Mouse (Mus musculus) frontal cortex, adult (tissue): Measurements from ENCODE around the gene Bcas1.

Experiments used
- ATAC-seq: cut with Nextera tagmentation; 2 replicates; pipeline ENCODE4 v1.9.2; 2017; ENCODE audit warnings: mild to moderate bottlenecking, moderate library complexity, mixed read lengths; ENCODE audit not compliant: low TSS enrichment

The Bcas1 gene

DNA sequence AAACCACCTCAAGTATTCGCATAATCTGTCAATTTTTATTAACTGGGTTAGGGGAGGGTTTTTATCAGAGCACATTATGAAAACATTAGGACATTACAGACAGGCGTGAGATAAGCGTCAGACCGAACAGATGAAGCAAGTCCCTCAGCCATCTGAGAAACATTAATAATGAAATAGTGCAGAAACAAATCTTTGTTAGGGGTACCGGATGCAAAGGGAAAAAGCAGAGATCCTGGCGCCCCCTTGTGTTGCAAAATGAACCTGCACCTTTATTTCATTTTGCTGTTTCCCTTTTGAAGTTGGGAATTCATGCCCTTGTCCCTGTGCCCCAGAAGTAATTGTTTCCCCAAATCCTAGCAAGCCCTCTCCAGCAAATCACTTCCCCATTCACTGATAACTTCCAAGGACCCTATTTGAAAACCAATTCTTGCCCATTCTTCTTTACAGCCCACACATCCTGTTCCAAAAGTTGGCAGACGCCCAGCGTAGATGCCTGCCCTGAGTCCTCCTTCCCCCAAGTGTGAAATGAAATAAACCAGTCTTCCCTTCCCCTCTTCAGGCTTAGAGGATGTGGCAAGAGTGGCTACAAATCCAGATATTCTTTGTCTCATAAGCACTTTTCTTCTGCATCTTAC, 80.4 kb downstream of the Bcas1 start:
- no peak for ATAC-seq

DNA sequence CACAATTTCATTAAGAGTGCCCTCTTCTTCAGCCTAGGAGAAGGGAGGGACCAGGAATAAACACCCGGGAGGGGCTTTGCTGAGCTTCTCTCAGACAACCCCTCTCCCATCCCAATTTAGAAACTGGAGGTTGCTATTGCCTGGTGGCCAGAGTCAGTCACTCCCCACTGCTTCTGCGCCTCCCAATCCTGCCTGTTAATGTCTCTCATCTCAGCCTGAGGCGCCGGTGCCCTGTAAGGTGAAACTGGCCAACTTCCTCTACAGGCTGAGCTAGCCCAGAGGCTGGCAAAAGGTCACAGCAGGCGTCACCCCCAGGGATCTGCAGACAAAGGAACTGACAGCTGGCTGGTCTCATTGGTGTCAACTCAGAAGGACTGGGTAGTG, 82.2 kb downstream of the Bcas1 start:
- ATAC-seq, result no peak

DNA sequence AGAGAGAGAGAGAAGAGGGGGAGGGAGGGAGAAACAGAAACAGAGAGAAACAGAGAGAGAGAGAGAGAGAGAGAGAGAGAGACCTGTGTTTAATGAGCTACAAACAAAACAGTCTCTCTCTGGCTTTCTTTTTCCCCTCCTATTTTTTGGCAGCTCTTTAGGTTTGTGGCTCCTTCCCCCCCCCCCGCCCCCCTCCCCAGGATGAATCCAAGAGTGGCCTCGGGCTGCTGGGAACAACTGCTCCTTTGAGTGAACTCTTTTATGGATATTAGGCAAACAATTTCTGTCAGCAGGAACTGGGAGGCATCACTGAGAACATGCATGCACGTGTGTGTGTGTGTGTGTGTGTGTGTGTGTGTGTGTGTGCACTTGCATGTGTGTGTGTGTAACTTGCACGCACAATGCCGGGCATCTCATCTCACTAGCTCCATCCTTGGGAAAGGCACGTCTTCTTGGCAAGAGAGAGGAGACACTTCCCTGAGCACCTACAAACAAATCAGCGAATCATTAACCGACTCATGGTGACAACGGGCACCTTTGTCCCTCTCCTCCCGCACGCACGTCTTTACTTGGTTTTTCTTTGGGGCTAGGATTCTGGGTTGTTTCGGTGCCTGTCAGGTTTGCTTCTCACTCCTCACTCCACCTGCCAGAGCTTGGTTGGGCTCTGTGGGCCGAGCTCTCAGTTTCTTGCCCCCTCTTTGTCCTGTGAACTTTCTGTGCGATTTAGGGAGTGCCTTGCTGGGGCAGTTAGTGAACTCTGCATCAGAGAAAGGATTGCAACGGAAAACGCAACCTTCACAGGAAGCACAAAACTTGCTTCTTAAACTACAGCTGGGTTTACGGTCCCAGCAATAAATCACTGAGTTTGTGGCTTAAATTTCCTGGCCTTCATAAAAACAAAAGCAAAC, 82.9 kb downstream of the Bcas1 start:
- ATAC-seq, result no peak

DNA sequence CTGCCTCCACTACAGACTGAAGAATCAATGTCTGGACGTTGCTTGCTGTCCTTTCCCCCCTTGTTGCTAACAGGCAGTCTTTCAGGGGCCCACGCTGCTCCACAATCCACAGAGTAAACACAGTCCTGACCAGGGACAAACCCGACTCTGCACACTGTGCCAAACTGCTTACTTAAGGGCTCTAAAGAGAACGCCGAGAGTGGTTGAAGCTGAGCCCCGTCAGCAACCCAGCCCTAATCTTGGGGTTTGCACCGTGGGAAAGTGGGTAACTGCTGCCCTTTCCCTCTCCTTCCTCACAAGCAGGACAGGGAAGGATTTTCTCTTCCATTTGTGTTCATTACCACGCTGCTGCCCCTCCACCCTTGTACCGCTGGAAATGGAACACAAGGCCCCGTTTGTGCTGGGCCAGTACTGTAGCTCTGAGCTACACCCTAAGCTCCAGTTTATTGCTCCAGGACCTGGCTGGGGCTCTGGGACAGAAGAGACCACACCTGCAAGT, 83.8 kb downstream of the Bcas1 start:
- 0 out of 2 replicates have a peak, but pooled peaks have one; percentile 16 for ATAC-seq

DNA sequence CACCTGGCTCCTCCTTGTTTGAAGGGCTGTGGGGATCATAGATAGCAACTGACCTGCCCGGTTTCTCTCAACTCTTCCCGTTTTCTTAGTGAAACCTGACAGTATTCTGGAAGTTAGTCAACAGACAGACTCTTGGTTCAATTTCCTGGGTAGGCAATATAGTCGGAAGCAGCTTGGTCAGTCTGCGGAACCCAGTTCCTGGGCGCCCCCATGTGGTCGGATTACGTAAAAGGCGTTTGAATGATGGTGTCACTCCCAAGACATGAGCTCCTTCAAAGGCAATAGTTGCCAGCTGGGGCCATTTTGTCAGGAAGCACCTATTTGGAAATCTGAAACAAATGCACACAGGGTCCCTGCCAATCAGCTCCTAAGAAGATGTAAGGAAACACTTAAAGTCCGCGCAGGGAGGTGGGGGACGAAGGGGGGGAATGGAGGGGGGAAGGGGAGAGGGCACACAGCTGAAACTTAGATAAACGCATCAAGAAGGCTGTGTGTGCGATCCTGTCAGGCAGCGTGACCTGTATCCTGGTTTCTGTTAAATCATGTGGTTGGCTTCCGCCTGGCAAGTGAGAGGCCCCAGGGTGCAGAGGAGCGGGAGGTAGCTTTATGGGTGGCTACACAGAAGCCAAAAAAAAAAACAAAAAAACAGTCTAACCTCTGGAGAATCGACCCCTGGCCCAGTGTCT, 84.4 kb downstream of the Bcas1 start:
- no peak for ATAC-seq

DNA sequence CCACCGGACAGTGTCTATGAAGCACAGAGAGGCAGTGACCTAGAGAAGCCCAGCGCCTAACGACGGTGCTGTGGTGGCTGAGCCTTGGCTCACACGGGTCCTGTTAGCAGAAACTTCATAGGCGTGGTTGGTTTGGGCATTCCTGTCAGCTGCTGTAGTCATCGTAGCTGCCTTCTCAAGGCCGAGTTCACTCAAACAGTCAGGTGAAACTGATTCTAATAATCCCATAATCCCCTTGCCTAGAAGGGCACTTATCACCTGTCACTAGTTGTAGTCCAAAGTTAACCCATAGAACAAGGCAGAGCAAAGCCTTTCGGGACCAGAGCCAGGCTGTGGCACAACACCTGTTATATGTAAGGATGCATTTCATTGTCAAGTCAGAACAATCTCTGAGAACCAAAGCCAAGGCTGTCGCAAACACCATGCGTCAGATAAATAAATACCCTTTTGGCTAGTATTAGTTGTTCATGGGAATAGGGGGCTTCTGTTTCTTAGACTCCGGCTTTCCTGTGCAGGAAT, 85.3 kb downstream of the Bcas1 start:
- no peak for ATAC-seq

DNA sequence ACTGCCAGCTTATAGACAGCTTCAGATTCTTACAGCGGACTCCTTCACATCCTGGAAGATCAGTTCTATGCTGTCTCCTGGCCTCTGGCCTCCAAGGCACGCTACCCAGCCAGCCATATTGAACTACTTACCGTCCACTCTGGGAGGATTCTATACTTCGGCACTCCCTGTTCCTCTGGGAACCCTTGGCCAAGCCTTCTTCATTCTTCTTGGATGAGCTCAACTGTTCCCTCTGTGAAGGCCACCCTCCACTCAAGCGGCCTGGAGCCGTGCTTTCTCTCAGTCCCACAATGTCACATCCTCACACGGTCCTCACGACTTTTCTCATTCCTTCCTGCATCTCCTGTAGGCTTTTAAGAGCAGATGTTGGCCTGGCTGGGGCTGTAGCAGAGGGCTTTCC, 86.5 kb downstream of the Bcas1 start:
- ATAC-seq, result no peak

DNA sequence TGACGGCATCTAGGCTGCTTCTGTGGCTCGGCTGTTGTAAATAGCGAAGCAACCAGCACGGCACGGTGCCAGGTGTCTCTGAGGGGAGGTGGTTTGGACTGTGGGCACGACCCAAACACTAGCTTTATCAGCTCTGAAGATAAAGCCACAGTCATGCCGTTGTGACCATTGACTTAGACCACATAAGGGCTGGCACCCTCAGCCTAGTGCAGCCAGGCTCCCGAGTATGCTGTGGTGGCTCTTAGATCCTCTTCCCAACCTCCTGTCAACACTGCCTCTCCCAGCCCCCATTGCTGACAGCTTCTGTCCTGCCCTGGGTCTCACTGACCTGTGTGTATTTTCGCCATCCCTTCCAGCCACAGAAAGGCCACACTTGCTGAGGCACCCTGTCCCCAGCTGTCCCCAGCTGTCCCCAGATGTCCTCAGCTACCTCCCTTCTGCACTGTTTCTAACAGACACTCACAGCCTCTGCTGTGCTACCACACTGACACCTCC, 91.3 kb downstream of the Bcas1 start:
- no peak for ATAC-seq

DNA sequence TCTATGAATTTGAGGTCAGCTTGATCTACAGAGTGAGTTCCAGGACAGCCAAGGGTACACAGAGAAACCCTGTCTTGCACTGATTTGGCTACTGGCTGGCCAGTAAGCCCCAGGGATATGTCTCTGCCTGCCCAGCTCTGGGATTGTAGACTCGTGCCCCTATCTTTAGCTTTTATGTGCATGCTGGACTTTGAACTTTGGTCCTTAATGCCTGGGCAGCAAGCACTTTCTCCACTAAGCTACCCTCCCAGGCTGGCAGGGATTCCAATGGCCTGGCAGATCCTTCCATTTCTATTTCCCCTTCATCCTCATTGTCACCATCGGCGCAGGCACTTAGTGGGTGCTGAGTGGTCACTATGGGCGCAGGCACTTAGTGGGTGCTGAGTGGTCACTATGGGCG, 92.5 kb downstream of the Bcas1 start:
- no peak for ATAC-seq

DNA sequence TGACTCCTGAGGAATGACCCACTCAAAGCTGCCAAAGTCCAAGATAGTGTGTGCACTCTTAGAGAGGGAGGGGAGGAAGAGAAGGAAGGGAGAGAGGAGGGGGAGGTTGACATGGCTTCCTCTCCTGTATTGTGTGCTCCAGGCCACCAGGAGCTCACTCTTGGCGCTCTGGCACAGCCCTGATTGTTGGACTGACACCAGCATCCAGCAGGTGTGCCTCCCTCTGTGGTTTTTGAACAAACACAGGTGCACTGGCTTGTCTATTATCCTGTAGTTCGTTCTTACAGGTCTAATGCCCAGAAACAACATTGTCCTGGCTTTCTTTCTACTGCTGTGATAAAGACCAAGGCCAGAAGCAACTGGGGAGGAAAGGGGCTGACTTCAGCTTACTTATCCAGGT, 95.8 kb downstream of the Bcas1 start:
- ATAC-seq, result no peak

DNA sequence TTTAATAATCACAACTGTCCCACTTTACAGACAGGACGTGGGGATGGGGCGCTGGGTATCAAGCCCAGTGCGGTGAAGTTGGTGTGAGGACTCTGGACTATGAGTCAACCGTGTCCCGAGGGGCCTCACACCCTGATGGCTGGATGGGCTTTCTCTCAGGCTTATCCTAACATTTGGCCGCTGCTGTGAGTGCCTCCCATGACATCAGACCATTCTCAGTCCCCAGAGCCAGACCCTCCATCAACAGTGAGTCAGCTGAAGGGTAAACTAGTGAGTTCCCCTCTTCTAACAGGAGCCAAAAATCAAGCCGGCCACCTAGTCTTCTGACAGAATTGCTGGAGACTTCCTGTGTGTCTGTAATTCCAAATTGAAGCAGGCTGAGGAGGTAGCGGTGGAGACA, 97.2 kb downstream of the Bcas1 start:
- no peak for ATAC-seq

DNA sequence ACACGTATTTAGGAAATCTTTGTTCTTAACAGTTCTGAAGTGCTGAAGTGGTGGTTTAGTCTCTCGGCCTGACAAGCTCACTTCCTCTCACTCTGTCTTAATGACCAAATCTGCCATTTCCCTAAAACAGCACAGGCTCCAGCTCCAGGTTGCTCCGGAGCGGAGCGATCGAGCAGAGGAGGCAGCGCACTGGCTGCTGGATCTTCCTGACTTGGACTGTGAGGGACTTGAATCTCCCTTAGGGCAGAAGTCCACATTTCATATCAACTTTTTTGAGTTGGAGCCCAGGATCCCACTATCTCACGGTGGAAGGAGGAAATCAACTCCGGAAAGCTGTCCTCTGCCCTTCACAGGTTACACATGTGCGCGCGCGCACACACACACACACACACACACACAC, 97.7 kb downstream of the Bcas1 start:
- no peak for ATAC-seq

DNA sequence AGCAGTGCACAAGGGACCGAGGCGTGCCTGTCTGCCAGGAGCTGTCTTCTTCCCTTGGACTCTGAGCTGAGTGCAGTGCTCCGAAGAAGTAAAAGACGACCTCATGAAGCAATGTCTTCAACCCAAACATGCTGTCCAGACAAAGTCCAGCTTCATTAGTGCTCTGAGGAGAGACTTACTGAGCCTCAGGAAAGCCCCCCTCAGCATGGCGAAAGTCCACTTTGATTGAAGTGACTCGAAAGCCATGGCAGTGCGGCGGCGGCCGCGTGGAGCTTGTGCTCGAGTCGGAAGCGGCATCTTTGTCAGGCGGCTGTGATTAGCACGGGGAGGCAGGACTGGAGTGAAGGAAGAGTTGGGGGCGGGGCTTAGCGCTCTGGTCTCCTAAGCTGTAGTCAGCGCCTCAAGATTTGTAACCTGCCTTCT, 103.7 kb downstream of the Bcas1 start:
- peak; percentile 64; the same call in 1 of the 2 replicates for ATAC-seq

DNA sequence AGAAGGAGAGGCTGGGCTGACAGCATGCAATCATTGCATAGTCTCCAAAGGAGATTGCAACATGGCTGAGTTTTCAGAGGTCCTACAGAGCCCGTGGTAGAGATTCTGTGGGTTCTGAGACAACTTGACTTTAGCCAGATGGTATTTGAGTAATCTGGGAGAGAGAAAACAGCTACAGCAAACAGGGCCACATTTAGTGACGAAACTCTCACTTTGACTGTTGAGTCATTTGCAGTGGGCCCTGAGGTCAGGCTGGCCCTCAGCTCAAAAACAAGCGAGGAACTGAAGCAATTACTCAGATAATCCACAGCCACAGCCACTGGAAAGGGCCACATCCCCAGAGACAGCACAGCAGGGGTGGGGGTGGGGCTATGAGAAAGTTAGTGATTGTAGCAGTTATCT, 105.6 kb downstream of the Bcas1 start:
- ATAC-seq, result no peak

DNA sequence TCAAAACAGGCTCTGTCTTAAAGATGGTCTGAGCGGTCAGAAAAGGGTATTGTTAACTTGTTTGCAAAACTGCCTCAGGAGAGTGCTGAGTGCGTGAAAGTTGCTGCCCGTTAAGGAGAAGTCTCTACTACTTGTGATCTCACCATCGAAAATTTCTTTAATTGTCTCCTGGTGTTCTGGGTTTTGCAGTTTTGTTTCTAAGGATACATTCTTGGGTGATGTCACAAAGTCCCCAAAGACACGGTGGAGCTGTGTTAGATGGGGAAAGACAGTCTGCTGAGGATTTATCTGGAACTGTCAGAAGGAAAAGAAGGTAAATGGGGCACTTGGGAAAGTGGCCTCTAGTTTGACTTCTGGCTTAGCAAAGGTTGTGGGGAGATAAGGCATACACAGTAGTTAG, 106.1 kb downstream of the Bcas1 start:
- ATAC-seq, result no peak

DNA sequence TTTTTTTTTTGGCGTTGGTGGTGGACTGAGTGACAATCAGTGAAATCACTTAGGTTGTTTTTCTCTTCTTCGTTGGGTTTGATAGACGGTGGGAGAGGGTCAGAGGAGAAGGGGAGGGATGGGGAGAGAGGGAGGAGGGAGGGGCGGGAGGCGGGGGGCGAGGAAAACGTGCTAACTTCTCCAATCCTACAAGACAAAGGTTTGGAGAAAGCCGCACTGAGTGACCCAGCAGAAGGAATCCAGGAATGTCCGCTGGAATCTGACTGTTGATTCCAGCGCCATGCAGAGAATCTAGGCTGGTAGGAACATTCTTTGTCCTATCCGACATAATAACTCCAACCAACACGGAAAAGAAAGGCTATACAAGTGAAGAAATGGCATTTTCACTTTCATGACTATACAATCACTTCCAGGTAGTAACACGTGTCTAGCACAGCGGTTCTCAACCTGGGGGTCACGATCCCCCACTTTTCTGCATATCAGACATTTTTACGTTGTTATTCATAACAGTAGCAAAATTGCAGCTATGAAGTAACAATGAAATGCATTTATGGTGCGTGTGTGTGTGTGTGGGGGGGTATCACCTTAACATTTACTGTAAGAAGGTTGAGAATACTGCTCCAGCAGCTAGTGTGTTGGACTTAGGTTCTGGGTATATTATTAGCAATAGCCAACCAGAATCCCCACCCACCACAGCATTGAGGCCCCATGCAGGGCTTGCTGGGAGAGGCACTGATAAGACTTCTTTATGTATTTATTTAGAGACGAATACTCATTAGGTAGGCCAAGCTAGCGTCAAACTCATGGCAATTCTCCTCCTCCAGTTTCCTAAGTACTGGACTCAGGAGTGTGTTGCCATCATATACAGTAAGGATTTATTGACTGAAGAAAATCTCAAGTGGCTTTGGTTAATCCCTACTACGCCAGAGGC, 107.8 kb downstream of the Bcas1 start:
- ATAC-seq, result no peak

DNA sequence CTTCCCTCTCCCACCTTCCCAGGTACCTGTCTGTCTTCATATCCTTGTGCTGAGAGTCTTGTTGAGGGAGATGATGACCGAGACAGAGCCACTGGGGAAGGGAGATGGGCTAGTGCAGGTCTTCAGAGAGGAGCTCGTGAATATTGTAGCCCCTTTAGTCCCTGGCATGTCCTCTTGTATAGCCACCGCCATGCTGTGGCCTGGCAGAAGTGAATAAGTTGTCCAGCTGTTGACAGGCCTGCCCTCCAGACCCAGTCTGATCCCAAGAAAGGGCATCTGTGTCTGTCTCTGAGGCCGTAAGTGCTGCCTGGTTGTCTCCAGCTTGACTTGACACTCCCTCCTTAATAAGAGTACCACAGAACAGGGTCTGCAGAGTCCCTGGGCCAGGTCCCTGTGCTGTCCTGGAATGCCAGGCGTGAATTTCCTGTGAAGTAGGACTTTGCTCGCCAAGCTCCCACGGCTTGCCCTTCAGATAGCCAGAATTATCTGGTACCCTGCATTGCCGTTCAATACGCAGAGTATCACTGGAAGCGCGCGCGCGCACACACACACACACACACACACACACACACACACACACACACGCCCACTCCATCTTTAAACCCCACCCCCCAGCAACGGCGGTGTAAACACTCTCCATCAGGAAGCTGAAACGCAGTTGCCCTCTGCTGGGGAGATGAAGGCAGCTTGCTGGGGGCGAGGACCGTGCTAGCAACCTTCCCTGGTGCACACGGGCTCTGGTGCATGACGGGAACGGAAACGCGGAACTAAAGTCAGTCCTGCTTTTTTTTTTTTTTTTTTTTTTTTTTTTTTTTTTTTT, 108.7 kb downstream of the Bcas1 start:
- peak; percentile 94 for ATAC-seq

DNA sequence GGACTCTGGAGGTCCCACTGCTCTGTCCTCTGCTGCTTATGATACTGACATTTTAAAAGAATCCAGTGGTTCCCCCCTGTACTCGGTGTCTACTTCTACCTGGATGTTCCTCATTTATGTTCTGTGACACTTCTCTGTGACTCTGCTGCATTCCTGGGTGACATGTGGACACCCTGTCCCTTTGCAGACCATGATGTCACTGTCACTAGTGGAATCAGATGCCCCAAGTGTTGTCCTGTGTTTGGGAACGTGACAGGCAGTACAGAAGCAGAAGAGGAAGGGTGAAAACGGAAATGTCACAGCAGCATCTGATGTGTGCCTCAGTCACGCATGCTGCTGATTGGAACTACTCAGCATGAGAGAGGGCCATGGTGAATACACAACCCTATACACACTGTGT, 110.9 kb downstream of the Bcas1 start:
- ATAC-seq, result no peak

DNA sequence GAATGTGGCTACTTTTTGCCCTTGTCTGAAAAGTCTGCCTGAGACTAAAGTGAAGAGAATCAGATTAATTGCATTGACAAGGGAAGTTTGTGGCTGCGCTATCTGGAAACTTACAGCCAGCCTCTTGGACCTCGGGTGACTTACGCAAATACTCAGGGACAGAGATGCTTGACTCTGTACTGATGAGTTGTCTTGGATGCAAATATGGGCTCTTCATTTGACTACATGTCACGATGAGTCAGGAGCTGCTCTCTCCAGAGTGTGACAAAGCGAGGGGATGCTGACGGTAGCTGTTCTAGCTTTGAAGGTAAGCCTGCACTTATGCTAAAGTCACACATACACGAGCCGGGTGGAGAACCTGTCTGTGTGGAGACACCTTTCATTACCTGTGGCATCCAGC, 111.3 kb downstream of the Bcas1 start:
- ATAC-seq, result no peak

DNA sequence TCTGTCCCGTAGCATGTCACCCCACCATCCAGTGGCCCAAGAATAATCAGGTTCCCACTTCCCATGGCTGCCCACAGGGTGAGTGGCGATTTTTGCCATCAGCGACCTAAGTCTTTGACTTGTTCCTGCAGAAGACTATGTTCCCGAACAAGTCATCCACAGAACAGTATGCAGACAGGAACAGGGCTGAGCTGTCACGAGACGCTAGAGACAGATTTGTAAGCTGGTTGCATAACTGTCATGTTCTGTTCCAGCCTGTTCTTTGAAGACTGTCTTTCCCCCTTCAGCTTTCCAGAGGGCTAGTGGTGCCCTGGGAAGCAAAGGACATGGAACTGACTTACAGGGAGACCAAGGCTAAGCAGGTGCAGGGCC, 116.7 kb downstream of the Bcas1 start:
- ATAC-seq, result no peak
